Mouse (Mus musculus): ENCODE measurements around the gene Hcn2. TPM values are rescaled to one million over a fixed set of nuclear protein-coding genes. Genes with fewer than 3 reads are reported as not detected.
"Not testable (repeated sequence)": the region's sequence is repeated elsewhere in the genome, so short reads cannot be mapped to it uniquely, and the experiment has no call there.

Hcn2 gene
- total and polyA plus RNA-seq, 3 experiments: 0.21 to 2.2 (median 0.44) TPM

- peaks cover 0 to 4% of the 10 kb centered on the region in 2 experiments for H3K36me3 ChIP-seq (replicated peaks in 1 of 2; ENCODE audit: control insufficient read depth in 1 of 2, insufficient read depth in 1 of 2, low read length in 1 of 2)
- H3K4me1 ChIP-seq (ENCODE audit: control insufficient read depth in 1 of 2, insufficient read depth in 2 of 2): peaks cover 3 to 9% of the 10 kb centered on the region in 2 experiments; a peak in 3 of 4 replicates
- dilution Hi-C loops (cut with MboI; ENCODE audit: extremely low pct_ligation_motif_present, extremely low pct_unique_long_range_greater_than_20kb, low sequenced_read_pairs): no loop called here
- peaks cover 12% of the 10 kb centered on the region for H3K79me2 ChIP-seq (replicated peaks; ENCODE audit: control insufficient read depth, extremely low read depth, insufficient read depth, poor library complexity, severe bottlenecking)
- TF ChIP-seq EP300 (IDR thresholded peaks at IDR 0.05; ENCODE audit: low read length) (no peak), KAT2A (IDR thresholded peaks at IDR 0.05; ENCODE audit: insufficient replicate concordance, low read length) (no peak), GABPA (IDR thresholded peaks at IDR 0.05; ENCODE audit: insufficient replicate concordance, low read depth, low read length) (no peak)
- no peak overlapping the region for H3K9ac ChIP-seq (ENCODE audit: insufficient read depth, low read depth)
- no peaks in the 10 kb centered on the region for H3K27me3 ChIP-seq (replicated peaks)
- no peak overlapping the region for H3K27ac ChIP-seq (ENCODE audit: insufficient read depth, low read depth)
- H3K4me2 ChIP-seq (ENCODE audit: insufficient read depth, low read depth, poor library complexity, severe bottlenecking): no peak overlapping the region
- H3K9me3 ChIP-seq (replicated peaks; ENCODE audit: low read length): no peaks in the 10 kb centered on the region
- DNase-seq (ENCODE audit: extremely low read depth): no peak
- H3K4me3 ChIP-seq (replicated peaks in 1 of 3; ENCODE audit: low read depth in 2 of 3, low read length in 2 of 3, poor library complexity in 1 of 3): no peak overlapping the region
- in situ Hi-C loops (cut with MboI; ENCODE audit: low pct_ligation_motif_present, low pct_unique_long_range_greater_than_20kb, low sequenced_read_pairs): no loop called here
Measured at GRCm38 (mm10) chr10:79700676-79701075, 15.8 kb upstream of the Hcn2 start.

GRCm38 (mm10) chr10:79701443-79702129 lies 14.8 kb upstream of the Hcn2 start:
- Histone ChIP-seq H3K79me2 (replicated peaks; ENCODE audit: control insufficient read depth, extremely low read depth, insufficient read depth, poor library complexity, severe bottlenecking) (peaks cover 22% of the 10 kb centered on the region), H3K9ac (ENCODE audit: insufficient read depth, low read depth) (no peak overlapping the region), H3K27ac (ENCODE audit: insufficient read depth, low read depth) (no peak overlapping the region), H3K4me3 (replicated peaks in 1 of 3; ENCODE audit: low read depth in 2 of 3, low read length in 2 of 3, poor library complexity in 1 of 3) (no peak overlapping the region), H3K4me1 (ENCODE audit: control insufficient read depth in 1 of 2, insufficient read depth in 2 of 2) (peaks cover 12 to 19% of the 10 kb centered on the region in 2 experiments), H3K27me3 (replicated peaks) (no peaks in the 10 kb centered on the region), H3K9me3 (replicated peaks; ENCODE audit: low read length) (no peaks in the 10 kb centered on the region), H3K36me3 (replicated peaks in 1 of 2; ENCODE audit: control insufficient read depth in 1 of 2, insufficient read depth in 1 of 2, low read length in 1 of 2) (peaks cover 0 to 9% of the 10 kb centered on the region in 2 experiments), H3K4me2 (ENCODE audit: insufficient read depth, low read depth, poor library complexity, severe bottlenecking) (no peak overlapping the region)
- dilution Hi-C loops (cut with MboI; ENCODE audit: extremely low pct_ligation_motif_present, extremely low pct_unique_long_range_greater_than_20kb, low sequenced_read_pairs): no loop called here
- in situ Hi-C loops (cut with MboI; ENCODE audit: low pct_ligation_motif_present, low pct_unique_long_range_greater_than_20kb, low sequenced_read_pairs): no loop called here
- TF ChIP-seq USF2 (conservative IDR thresholded peaks at IDR 0.05; ENCODE audit: low read depth, low read length) (no peak), IRF4 (IDR thresholded peaks at IDR 0.05; ENCODE audit: low read depth, low read length) (no peak), BHLHE40 (IDR thresholded peaks at IDR 0.05; ENCODE audit: low read depth, low read length) (no peak), HCFC1 (IDR thresholded peaks at IDR 0.05; ENCODE audit: low read depth, low read length) (no peak), ZKSCAN1 (IDR thresholded peaks at IDR 0.05; ENCODE audit: borderline replicate concordance, low read depth, low read length) (no peak), SMC3 (IDR thresholded peaks at IDR 0.05; ENCODE audit: low read depth, low read length) (no peak), RAD21 (IDR thresholded peaks at IDR 0.05; ENCODE audit: low read depth, low read length) (no peak), GABPA (IDR thresholded peaks at IDR 0.05; ENCODE audit: insufficient replicate concordance, low read depth, low read length) (no peak), POLR2AphosphoS2 (IDR thresholded peaks at IDR 0.05; ENCODE audit: low read depth, low read length) (no peak), JUN (IDR thresholded peaks at IDR 0.05; ENCODE audit: insufficient read depth, low read depth, low read length) (no peak), ZNF384 (IDR thresholded peaks at IDR 0.05; ENCODE audit: low read depth, low read length) (no peak), MYC (IDR thresholded peaks at IDR 0.05; ENCODE audit: low read depth, low read length) (no peak), MAFK (IDR thresholded peaks at IDR 0.05; ENCODE audit: insufficient replicate concordance, low read length) (no peak), MXI1 (IDR thresholded peaks at IDR 0.05; ENCODE audit: low read depth, low read length) (no peak), CHD2 (IDR thresholded peaks at IDR 0.05; ENCODE audit: low read length) (no peak), POLR2A (IDR thresholded peaks at IDR 0.05; ENCODE audit: low read depth, low read length) (no peak), ZC3H11A (IDR thresholded peaks at IDR 0.05; ENCODE audit: low read depth, low read length) (no peak), TCF12 (IDR thresholded peaks at IDR 0.05; ENCODE audit: low read depth, low read length) (no peak), CHD1 (IDR thresholded peaks at IDR 0.05; ENCODE audit: low read depth, low read length) (no peak)
- no peak for DNase-seq (ENCODE audit: extremely low read depth)

- in situ Hi-C loops (cut with MboI; ENCODE audit: low pct_ligation_motif_present, low pct_unique_long_range_greater_than_20kb, low sequenced_read_pairs); H3K4me3 ChIP-seq (replicated peaks in 1 of 3; ENCODE audit: low read depth in 2 of 3, low read length in 2 of 3, poor library complexity in 1 of 3); DNase-seq (ENCODE audit: extremely low read depth); dilution Hi-C loops (cut with MboI; ENCODE audit: extremely low pct_ligation_motif_present, extremely low pct_unique_long_range_greater_than_20kb, low sequenced_read_pairs); H3K9ac ChIP-seq (ENCODE audit: insufficient read depth, low read depth); H3K9me3 ChIP-seq (replicated peaks; ENCODE audit: low read length); H3K27ac ChIP-seq (ENCODE audit: insufficient read depth, low read depth); H3K27me3 ChIP-seq (replicated peaks); H3K4me2 ChIP-seq (ENCODE audit: insufficient read depth, low read depth, poor library complexity, severe bottlenecking): not testable (repeated sequence)
- H3K4me1 ChIP-seq (ENCODE audit: control insufficient read depth in 1 of 2, insufficient read depth in 2 of 2): peaks cover 21 to 32% of the 10 kb centered on the region in 2 experiments
- H3K36me3 ChIP-seq (replicated peaks in 1 of 2; ENCODE audit: control insufficient read depth in 1 of 2, insufficient read depth in 1 of 2, low read length in 1 of 2): peaks cover 2 to 23% of the 10 kb centered on the region in 2 experiments
- H3K79me2 ChIP-seq (replicated peaks; ENCODE audit: control insufficient read depth, extremely low read depth, insufficient read depth, poor library complexity, severe bottlenecking): peaks cover 35% of the 10 kb centered on the region
Measured at GRCm38 (mm10) chr10:79702970-79703369, 13.5 kb upstream of the Hcn2 start.

Data from CH12.LX (cell line).